Mouse (Mus musculus): ENCODE measurements around the gene Gpr39.

Gpr39 gene

DNA sequence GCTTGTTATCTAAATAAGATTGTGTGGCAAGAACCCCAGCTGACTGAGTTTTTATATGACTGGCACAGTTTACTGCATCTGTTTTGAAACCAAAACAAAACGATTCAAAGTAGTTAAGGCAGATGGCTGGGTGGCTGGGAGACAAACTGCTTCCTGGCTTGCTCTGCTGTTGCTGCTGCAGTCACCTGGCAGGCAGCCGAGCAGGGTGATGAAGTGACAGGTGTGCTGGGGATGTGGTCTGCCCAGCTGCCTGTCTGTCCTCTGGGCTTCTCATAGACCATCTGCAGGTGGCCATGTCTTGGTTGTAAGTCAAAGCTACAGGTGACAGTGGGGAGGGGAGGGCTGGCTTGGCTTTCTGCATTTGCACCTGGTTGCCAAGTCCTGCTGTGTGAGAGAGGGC is 131.6 kb downstream of the Gpr39 start:
- DNase-seq (ENCODE audit: low spot score in 2 of 2) = no peak

DNA sequence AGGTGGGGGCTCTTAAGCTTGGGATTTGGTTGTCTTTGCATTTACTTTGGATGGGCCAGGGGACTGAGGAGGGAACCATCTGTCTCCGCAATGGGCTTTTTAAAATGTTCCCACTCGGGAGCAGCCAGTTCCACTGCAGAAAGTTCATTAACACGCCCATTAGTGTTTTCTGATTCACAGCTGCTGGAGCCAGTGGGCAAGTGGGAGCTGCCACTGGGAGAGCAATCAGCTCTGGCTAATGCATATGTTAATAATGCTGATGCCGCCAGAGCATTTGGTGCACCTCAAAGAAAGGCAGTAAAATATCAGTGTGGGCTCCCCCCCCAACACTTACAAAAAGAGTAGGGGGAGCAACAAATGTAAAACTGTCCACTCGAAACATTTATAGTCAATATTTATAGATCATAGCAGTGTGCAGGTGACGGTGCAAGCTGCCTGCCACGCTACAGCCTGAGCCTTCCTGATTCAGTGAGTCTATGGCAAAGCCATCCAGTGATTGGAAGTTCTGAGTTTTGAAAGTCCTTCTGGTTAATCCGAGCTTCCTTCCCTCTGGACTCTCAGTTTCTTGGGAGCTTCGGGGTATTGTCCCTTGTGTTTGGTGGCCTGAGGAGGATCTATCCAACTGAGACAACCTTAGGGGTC is 136.5 kb downstream of the Gpr39 start:
- no peak for DNase-seq (ENCODE audit: low spot score in 2 of 2)

DNA sequence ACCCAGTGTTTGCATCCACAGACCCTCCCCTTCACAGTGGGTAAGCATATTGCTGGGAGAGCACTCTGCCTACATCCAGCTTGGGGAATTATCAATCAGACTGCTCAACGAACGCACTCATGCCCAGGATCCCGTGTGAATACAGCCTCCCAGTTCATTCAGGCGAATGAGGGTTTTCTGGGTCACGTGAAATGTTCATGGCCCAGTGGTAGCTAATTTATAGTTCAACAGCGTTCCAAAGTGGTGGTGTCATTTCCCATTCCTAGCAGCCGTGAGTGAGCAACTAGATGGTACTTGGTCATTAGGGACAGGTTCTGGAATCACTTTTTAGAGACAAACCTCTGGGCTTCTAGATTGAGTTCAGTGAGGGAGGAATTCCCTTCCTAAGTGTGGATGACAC is 144.3 kb downstream of the Gpr39 start:
- DNase-seq (ENCODE audit: low spot score in 2 of 2) = no peak

DNA sequence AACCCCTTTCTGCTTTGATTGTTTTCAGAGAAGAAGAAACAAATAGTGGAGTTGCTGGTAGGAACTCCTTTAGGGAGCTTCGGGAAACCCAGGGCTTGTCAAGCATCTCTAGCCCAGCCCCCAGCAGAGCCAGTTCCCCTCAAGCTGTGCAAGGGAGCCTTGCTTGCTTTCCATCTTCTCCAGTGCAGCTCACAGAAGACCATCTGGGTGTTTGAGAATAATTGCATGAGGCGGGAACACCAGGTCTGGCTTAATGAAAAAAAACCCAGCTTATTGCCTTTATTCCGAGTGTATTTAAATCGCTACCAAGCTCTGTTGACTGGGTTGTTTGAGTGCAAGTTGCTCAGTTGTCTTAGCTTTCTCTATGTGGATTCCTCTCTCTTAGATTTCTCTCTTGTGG is 146.8 kb downstream of the Gpr39 start:
- no peak for DNase-seq (ENCODE audit: low spot score in 2 of 2)

DNA sequence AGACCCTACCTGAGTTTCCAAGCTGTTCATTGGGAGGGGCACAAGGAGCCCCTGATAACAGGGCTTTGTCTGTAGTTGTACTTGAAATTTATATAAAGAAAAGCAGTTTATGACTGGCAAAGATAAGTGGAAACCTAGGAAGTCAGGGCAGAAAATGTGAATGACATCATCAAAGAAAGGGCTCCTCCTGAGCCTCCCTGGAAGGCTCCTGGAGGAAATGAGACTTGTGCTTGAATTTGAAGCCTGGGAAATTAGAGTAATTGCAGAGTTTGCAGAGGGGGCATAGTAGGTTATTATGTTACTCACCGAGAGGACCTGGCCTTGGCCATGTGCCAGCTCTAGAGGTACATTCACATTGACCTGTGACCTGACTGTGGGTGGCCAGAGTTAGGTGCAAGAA is 160.7 kb downstream of the Gpr39 start:
- DNase-seq (ENCODE audit: low spot score in 2 of 2) = no peak

DNA sequence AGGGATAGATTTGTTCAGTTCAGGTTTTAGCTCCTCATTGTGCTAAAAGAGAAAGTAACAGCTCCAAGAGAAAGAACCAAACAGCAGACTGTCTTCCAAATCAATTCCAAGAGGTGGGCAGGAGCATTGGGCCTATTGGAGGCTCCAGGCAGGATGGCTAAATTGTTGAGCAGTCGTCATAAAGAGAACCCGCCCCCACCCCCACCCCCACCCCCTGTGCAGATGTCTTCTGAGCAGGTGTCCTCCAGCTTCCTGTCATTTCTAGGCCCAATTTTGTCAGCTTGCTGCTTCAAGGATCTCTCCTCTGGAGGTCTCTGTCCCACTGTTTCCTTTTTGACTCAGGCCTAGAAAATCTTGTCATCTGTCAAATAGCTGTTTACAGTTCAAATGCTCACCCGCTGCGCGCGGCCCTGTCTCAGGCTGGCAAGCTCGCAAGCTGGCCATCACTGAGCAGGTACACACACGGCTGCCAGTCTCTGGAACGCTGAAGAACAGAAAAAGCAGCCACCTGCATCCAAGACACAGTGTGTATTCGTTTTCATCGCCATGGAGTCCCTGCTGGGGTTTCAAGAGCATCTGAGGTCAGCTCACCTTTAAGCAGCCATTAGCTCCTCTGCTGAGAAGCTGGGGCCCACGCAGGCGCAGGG is 163.1 kb downstream of the Gpr39 start:
- DNase-seq (ENCODE audit: low spot score in 2 of 2) = peak in 1 of 2 experiments; percentile 5

DNA sequence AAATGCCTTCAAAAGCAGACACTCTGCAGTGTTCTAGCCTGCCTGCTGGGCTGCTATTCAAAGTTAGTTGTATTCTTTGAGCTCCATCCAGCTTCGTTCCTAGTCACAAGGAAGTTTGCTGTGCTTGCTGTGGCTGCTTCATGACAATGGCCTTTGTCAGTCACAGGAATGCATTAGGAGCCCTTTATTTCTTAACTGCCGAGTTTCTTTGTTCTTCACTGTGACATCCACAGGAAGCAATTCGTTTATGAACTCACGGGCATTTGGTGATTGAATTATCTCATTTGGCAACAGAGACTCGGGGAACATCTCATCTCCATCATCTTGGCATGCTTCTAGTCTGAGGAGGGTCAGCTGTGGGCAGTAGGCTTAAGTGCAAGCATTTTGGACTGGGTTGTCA is 177.9 kb downstream of the Gpr39 start:
- DNase-seq (ENCODE audit: low spot score in 2 of 2) = no peak

DNA sequence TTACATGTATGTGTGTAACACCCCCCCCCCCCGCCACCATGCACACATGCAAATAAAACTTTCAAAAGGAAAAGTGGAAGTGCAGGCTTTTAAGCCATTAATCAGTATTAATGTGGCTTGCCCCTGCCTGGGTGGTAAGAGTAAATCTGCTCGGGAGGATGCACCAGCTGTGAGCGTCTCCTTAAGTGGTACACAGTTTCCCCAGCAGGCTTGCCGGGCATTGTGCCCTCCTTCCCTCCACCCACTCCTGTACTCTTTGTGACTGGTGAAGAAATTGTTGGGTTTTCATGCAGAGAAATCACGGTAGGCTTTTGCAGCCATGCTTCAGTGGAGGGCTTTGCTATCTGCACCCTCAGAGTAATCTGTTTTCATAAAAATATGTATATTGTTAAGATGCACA is 181.8 kb downstream of the Gpr39 start:
- DNase-seq (ENCODE audit: low spot score in 2 of 2) = no peak

DNA sequence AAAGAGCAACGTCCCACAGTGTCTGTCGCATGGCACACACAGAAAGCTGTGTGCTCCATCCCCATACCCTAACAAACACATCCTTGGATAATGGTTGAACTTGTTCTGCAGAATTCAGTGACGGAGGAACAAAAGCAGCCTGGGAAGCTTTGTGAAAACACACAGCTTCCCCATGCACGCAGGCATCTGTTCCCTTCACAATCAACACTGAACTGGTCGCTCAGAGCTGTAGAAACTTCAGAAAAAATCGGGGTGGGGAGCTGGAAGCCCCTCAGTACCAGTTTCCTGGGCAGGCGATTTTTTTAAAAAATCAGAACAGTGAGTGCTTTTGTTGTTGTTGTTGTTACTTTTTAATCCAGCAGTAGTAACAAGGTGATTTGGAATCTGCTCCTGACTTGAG is 193.3 kb downstream of the Gpr39 start:
- no peak for DNase-seq (ENCODE audit: low spot score in 2 of 2)

DNA sequence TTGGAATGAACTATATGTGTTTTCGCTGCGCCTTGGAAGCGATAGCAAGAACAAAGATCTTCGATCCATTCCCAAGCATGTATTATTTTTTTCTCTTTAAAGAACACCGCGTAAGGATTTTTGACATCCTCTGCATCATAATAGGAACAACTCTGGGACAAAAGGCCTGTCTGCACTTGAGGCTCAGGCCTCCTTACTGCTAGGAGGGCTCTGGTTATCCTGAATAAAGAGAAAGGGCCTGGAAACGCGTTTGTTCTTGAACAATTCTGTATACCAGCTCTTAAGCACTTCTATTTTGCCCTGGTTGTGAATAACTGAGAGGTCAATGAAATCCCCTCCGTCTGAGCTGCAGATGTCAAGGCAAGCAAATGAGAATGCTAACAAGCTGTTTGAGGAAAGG is 216.4 kb downstream of the Gpr39 start:
- DNase-seq (ENCODE audit: low spot score in 2 of 2) = no peak

DNA sequence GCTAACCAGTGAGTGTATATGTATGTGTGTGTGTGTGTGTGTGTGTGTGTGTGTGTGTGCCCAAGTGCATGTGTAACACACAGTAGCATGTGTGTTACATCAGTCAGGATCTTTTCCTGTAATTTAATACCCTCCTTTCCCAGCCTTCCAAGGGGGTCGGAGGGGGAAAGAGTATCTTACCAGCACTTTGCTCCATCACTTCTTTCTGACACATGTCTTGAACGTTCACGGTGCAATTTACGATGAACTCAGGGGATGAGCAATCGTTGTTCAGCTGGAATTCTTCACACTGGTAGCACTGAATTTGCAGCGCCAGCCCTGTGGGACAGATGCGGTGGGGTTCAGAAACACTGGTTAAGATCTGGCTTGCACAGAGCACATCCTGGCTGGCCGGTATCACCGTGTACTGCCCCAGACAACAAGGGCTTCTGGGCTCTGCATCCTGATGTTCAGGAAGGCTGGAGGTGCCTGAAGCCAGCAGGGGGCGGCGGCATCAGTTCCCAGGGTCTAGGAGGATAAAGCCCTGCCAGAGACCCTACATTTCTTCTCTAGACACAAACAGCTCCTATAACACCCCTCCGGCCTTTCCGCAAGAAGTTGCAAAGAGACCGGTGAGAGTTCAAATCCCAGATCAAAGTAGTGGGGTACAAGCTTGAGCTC is 233.5 kb downstream of the Gpr39 start:
- DNase-seq (ENCODE audit: low spot score in 2 of 2) = peak in 1 of 2 experiments; percentile 3

DNA sequence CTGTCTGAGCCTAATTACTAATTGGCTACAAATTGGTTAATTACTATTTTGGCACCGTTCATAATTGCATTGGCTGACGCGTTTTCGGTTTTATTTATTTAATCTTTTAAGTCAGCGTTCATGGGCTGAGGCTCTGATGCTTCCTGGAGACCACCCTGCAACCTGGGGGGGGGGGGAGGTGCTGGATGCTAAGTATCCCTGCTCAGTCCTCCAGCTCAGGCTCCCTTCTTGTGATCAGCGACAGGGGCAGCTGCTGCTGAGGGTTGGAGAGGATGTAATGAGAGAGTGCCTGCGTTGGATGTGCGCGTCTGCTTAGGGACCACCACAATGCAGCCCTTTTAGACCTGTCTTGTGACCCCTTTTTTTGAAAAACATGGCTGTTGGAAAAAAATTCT is 234.1 kb downstream of the Gpr39 start:
- DNase-seq (ENCODE audit: low spot score in 2 of 2) = no peak

DNA sequence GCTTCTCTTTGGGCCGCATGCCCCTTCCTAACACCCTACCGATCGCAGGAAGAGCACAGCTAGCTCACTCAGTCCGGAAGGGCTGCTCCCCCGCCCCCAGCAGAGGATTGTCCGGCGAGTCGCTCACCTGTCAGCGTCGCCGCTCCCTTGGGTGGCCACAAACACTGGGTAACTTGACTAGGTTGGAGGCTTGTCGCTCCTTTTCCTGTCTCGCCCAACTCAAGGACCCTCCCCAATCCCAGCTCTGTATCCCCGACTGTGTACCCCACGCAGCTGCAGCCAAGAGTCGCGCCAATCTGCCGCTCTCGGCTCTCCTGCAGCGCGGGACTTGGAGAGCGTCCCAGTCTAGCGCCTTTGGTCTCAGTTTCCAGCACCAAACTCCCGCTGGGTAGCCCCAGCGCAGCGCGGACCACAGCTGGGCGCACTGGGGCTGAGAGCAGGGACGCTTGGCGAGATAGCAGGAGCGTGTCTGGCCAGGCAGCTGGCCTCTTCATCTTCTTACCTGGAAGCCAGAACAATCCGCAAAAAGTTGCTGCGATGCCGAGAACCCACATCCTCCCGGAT is 234.6 kb downstream of the Gpr39 start:
- peak; percentile 1 to 5 for DNase-seq (ENCODE audit: low spot score in 2 of 2)

DNA sequence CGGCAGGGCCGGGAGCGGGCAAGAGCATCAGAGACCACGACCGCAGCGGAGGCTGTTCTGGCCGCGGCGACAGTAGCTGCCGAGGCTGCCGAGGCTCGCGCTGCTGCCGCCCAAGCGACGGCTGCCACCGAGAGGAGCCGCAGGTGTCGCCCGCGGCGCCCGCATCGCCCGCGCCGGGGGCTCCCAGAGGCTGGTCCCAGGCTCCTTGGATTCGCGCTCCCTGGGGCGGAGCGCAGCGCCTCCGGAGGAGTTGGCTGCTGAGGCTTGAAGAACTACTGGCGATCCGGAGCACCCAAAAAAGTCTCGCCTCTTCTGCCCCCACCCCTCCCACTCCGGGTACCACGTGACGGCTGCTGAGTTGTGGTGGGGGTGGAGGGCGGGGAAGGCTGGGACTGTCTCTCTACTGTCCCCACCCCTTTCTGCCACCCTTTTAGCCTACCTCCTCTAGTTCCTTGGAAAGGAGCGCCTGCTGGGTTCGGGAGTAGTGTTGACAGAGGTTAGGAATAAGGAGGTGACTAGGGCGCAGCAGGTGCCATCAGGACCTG is 235.2 kb downstream of the Gpr39 start:
- peak; percentile 7 to 9 for DNase-seq (ENCODE audit: low spot score in 2 of 2)

DNA sequence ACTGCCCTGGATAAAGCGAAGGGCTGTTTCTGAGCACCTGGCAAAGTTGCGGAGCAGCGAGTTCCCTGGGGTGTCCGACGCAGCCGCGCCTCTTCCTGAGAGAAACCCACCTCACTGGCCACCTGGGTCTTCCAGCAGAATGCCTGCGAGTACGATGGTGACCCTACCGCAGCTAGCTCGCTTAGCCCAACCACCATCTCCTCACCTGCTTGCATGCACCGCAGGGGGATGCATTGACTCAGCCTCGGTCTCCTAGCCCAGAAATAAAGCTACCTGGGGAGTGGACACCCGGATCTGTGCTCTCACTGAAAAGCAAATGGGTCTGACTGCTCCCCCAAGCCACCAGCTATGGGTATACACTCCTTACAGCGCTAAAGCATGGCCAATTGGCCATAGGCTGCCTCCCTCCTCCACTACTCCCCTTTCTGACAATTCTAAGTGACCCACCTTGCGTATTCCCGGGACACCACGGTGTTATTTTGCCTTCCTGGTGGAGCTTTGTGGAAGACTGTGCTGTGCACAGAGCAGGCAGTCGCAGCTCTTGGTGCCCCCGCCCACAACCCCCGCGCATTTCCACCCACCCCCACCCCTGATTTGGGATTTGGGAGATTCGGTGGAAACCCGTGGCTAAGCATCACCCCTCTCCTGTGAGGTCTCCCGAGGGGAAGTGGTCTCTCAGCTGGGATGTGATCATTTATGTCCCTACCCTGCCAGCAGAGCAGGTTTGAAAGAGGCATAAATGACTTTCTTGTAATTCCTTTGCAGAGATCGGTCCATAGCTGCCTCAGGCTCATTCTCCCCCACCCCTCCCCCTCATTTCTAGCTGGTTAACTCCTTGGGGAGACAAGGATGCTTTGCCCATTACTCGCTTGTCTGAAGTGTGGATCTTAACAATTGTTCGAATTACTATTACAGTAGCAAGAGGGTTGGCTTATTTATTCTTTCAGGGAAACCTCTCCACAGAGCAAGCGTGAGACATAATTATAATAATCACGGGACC is 236.1 kb downstream of the Gpr39 start, which contains the start of gene Lypd1:
TSS of gene Lypd1 (minus strand) at position 501 of the 1,000 bp plus-strand sequence.
- no peak for DNase-seq (ENCODE audit: low spot score in 2 of 2)

DNA sequence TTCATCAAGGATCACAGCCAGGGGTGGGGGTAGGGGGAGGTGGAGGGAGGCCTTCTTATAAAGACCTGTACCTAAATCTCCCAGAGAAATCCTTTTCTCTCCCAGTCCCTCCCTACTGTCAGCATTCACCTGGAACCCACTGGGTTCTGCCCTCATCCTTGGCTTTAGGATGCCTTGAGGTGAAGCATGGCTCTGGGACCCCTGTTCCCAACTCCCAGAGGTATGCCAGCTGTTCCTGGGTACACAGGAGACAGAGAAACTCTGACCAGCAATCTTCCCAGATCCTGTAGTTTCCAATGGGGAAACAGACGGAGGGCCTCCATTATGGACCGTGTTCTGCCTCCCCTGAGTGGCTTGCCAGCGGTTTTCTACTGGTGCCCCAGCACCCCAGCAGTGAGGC is 243.9 kb downstream of the Gpr39 start:
- DNase-seq (ENCODE audit: low spot score in 2 of 2) = no peak

DNA sequence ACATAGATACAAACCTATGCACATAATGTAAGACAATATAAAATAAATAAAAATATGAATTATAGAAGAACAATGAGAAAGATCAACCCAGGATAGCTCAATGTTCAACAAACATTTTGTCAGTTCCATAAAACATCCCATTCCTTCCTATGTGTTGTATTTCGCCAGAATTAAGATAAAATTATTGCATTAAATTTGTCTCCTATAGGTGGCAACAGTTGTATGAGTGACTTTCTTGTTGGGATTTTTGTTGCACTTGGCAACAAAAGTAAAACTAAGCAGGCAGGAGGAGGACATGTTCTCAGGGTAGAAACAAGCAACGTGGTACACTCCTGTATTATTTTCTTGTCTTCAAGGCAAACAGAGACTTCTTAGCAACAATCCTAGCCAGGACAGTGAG is 246.3 kb downstream of the Gpr39 start:
- DNase-seq (ENCODE audit: low spot score in 2 of 2) = no peak
